Mouse (Mus musculus): Measurements from ENCODE around the gene Gm9495.
"Not testable (repeated sequence)": the region's sequence is repeated elsewhere in the genome, so short reads cannot be mapped to it uniquely, and the experiment has no call there.

Gene Gm9495

DNA sequence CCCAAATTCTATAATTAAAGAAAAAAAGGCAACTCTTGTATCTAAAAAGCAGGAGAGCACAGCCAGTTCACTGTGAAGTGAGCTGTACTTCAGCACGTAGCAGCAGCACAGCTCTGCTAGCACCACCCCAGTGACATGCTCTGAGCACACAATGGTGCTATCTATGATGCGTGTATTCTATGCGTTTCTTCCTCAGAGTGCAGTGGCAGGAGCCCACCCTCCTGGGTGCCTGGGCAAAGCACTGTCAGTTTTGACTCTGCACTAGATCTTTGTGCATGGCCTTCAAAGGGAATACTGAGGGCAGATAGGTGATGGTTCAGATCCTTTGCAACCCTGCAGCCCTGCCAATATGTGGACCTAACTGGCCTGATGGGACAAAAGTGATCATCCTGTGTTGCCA lies at the start of gene Gm9495:
Gene Gm9495 (minus strand): TSS at position 101 of the 400 bp plus-strand sequence.
- DNase-seq (ENCODE audit: low spot score in 2 of 2) = not testable (repeated sequence)

GRCm38 (mm10) chr8:69474946-69475345 lies 21.6 kb upstream of the Gm9495 start:
- not testable (repeated sequence) for DNase-seq (ENCODE audit: low spot score in 2 of 2)

DNA sequence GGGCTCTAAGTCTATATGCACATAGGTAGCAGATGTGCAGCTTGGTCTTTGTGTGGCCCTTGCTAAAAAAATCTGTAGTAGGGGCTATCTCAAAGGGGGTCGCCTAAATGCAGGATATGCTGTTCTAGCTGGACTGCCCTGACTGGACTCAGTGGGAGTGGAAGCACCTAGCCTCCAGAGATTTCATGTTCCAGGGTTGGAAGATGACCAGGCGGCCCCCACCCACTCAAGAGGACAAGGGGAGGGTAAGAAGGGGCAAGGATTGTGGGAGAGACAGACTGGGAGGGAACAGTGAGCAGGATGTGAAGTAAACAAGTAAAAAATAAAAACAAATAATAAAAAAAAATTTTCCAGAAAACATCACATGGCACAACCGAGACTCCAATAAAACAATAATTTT lies 33.3 kb downstream of the Gm9495 start:
- DNase-seq (ENCODE audit: low spot score in 2 of 2) = peak in 1 of 2 experiments; percentile 78

GRCm38 (mm10) chr8:69414326-69414725 lies 39.0 kb downstream of the Gm9495 start:
- no peak for DNase-seq (ENCODE audit: low spot score in 2 of 2)

DNA sequence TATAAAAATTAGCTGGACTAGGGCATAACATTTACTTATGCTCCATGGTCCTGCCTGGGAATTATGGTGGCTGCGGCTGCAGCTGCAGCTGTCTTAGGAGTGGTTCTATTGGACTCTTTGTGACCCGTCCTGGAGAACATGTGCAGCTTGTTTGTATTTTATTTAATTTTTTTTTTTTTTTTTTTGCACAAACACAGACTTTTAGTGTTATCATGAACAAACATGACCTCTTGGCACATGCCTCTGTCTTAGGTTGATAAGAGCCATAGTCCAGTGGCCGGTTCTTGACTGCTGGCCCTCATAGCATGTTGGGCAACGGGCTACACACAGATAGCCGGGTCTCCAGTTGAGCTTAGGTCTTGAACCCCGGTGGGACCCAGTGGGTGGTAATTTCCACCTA lies 48.6 kb downstream of the Gm9495 start:
- DNase-seq (ENCODE audit: low spot score in 2 of 2) = no peak

DNA sequence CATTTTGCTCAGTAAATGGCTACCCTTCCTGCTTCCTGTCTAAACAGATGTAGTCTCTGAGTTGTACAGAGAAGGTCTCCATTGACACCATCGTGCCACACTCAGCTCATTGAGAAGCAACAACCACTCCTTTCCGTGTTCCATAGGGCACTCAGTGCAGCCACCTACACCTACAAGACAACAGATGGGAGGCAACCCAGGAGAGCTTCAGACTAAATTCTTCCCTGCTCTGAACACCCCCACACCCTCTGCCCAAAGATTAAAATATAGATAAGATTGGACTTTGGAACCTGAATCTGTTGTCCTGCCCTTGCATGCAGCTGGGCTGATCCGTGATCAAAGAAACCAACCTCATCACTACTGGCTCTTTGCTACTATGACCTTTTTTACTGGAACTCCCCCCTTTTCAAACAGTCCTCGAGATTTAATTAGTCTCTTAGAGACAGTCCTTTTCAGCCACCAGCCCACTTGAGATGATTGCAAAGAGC lies 53.4 kb downstream of the Gm9495 start:
- DNase-seq (ENCODE audit: low spot score in 2 of 2) = no peak

DNA sequence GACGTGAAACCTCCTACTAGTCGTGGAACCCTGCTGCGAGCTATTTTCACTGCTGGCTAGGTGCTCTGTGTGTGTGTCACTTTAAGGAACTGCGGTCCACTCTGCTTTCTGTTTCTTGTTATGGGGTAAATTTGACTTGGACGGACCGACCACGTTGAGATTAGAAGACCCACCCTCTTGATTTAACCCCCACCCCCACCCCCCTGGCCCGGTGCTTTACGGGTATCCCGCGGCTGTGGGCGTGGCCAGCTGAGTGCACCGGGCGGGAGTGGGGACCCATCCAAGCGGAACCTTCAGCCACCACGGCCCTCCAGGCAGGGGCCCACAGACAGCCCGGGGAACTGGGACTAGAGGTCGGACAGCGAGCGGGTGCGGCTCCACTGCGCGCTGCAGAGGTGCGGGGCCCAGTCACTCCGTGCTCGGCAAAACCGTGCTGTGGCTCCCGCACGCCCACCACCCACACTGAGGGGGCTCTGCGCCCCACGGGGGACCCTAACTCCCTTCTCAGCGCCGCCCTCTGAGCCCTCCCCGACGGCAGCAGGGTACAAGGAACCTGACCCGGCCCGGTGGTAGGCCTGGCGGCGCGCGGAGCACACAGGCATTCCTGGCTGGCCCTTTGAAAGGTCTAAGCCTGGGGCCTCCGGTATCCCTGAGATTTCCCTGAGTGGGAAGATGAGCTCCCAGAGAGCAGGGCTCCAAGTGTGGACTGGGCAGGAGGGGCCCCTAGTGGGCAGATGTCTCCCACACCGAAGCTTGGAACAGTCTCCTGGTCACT lies 54.0 kb downstream of the Gm9495 start:
- peak; percentile 63 to 78 for DNase-seq (ENCODE audit: low spot score in 2 of 2)

DNA sequence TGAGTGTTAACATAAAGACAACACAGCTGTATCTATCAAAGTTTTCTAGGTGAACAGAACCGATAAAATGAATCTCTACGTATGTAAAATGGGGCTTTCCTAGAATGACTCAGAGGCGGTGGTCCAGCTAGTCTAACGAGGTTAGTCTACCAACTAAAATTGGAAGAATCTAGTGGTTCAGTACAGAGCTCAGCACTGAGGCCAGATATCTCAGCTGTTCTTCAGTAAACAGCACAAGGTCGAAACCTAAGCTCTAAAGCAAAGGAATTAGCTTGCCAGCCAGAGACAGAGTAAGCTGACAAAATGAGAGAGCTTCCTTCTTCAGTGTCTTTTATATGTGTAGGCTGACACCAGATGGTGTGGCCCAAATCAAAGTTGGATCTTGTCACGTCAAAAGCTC lies 57.2 kb downstream of the Gm9495 start:
- no peak for DNase-seq (ENCODE audit: low spot score in 2 of 2)

- DNase-seq (ENCODE audit: low spot score in 2 of 2) = peak; percentile 83
These were observed 58.1 kb downstream of the Gm9495 start for GRCm38 (mm10) chr8:69395050-69395789.

DNA sequence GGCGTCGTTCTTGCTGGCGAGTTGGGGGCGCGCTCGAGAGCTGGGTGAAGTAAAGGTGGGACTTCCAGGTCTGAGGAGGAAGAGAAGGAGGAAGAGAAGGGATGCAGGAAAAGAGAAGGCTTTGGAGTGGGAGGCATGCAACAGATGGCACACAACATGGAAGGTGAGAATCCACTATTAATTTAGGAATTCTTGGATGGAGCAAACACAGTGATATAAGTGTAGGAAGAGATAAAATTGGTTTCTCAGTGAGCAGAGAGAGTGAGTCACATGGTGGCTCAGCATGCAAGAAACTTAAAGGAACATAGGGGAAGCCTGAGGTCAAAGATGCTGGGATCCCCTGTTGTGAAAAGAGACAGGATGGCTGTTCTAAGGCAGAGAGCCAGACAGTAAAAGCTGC lies 69.0 kb downstream of the Gm9495 start:
- no peak for DNase-seq (ENCODE audit: low spot score in 2 of 2)
